Mouse (Mus musculus): ENCODE results near the gene Abhd16a.

DNA sequence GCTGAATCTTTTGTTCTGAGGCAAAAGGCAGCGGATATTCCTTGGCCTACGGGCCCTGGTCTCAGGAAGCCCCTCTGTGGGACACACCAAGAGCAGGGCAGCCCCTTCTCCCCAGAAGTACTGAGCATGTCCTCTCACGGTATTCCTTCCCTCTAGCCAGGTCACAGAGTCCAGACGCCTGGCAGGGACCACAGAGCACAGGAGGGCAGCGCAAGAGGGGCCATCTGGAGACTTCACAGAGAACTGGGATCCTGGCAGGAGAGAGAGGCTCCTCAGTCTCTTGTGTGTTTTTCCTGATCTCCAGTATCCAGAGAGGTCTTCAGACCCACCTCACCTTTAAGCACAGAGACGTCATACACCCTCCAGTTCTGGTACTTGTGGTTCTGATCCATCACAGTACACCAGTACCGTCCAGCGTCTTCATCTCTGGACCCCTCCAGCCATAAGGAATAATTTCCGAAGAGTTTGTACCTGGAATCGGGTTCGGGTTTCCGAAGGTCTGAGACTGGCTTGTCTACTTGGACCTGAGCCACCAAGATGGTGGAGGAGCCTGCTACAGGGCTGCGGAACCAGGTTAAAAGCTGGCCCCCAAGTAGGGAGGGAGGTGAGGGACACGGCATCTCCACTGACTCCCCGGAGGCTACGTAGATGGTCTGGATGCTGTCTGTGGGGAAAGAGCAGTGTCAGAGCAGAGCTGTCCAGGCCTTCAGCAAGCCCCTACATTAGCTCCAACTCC lies 6.1 kb upstream of the Abhd16a start:
- TF ChIP-seq CTCF (IDR thresholded peaks at IDR 0.05; ENCODE audit: extremely low read depth, insufficient read depth, low read length), result no peak
- no peak for TF ChIP-seq POLR2A (IDR thresholded peaks at IDR 0.05; ENCODE audit: extremely low read depth, insufficient read depth, low read length)
